Mouse (Mus musculus) embryonic facial prominence, embryonic 13.5 days (tissue): ENCODE data around the gene Pknox2. TPM values are rescaled to one million over a fixed set of nuclear protein-coding genes. Genes with fewer than 3 reads are reported as not detected.

Source experiments
- ATAC-seq: fragments of 200-750 bp; cut with Nextera tagmentation; 2 replicates; pipeline ENCODE4 v1.8.0; 2017; ENCODE audit warnings: low read depth; ENCODE audit not compliant: insufficient number of reproducible peaks, insufficient read depth, low FRiP score, low TSS enrichment
- H3K27ac ChIP-seq: fragments of 300-500 bp; sonication (generic); 2 replicates; pipeline ENCODE4 v1.5.1; 2015; ENCODE audit warnings: moderate library complexity, mild to moderate bottlenecking, inconsistent platforms
- H3K27me3 ChIP-seq: fragments of 300-500 bp; sonication (generic); 2 replicates; pipeline ENCODE4 v1.6.1; 2015; ENCODE audit warnings: mild to moderate bottlenecking, inconsistent platforms
- H3K36me3 ChIP-seq: fragments of 300-500 bp; sonication (generic); 2 replicates; pipeline ENCODE4 v1.6.1; 2015; ENCODE audit warnings: mild to moderate bottlenecking, inconsistent platforms
- H3K4me1 ChIP-seq: fragments of 300-500 bp; sonication (generic); 2 replicates; pipeline ENCODE4 v1.6.1; 2015; ENCODE audit warnings: inconsistent platforms
- H3K4me2 ChIP-seq: fragments of 300-500 bp; sonication (generic); 2 replicates; pipeline ENCODE4 v1.6.1; 2015; ENCODE audit warnings: moderate library complexity, mild to moderate bottlenecking, inconsistent platforms
- H3K4me3 ChIP-seq: fragments of 300-500 bp; sonication (generic); 2 replicates; pipeline ENCODE4 v1.5.1; 2015; ENCODE audit warnings: mild to moderate bottlenecking, inconsistent platforms
- H3K9ac ChIP-seq: fragments of 300-500 bp; sonication (generic); 2 replicates; pipeline ENCODE4 v1.6.1; 2015; ENCODE audit warnings: mild to moderate bottlenecking, inconsistent platforms
- H3K9me3 ChIP-seq: fragments of 300-500 bp; sonication (generic); 2 replicates; pipeline ENCODE4 v1.6.1; 2016; ENCODE audit warnings: inconsistent platforms
- WGBS: fragments of 180-500 bp; shearing (Covaris S2); methylation state at CpG from one replicate; pipeline ENCODE4 v1.1.7; 2015; ENCODE audit warnings: mixed read lengths; 5-methylcytosine and 5-hydroxymethylcytosine counted together
- polyA plus RNA-seq: library from polyadenylated mRNA; unstranded; fragments of >200 nt; fragmentation: Nextera tagmentation; extraction: Ambion mirVana; gene quantifications from 2 replicates; pipeline ENCODE4 v1.2.1, GENCODE M21; 2015

Gene Pknox2
- polyA plus RNA-seq, 1 experiment from 2014 or later: 10.9 TPM

- no peaks in the 10 kb centered on the region for H3K36me3 ChIP-seq
- no peak overlapping the region for H3K9ac ChIP-seq
- ATAC-seq: no peak
- no peaks in the 10 kb centered on the region for H3K9me3 ChIP-seq
- H3K4me2 ChIP-seq: peak overlapping the region; percentile 39; the same call in 1 of the 2 replicates
- H3K4me3 ChIP-seq: no peak overlapping the region
- 57% methylated on average over 4 of the region's 4 CpGs for whole genome bisulfite sequencing
- no peak overlapping the region for H3K27ac ChIP-seq
- H3K4me1 ChIP-seq: peaks cover 13% of the 10 kb centered on the region
- no peaks in the 10 kb centered on the region for H3K27me3 ChIP-seq
Measured at GRCm38 (mm10) chr9:37075903-37076302, 71.3 kb downstream of the Pknox2 start.

- H3K27me3 ChIP-seq: no peaks in the 10 kb centered on the region
- WGBS: 90% methylated on average over 6 of the region's 6 CpGs
Measured at GRCm38 (mm10) chr9:37069391-37070312, 77.6 kb downstream of the Pknox2 start.

GRCm38 (mm10) chr9:37067473-37067830, 79.8 kb downstream of the Pknox2 start:
- no peak overlapping the region for H3K27ac ChIP-seq
- WGBS: 86% methylated on average over 5 of the region's 5 CpGs
- no peak overlapping the region for H3K4me2 ChIP-seq
- ATAC-seq: no peak
- H3K9me3 ChIP-seq: no peaks in the 10 kb centered on the region
- H3K4me1 ChIP-seq: no peaks in the 10 kb centered on the region
- H3K36me3 ChIP-seq: no peaks in the 10 kb centered on the region
- no peaks in the 10 kb centered on the region for H3K27me3 ChIP-seq
- H3K4me3 ChIP-seq: no peak overlapping the region
- no peak overlapping the region for H3K9ac ChIP-seq

More at GRCm38 (mm10) chr9:37069391-37070312, 77.6 kb downstream of the Pknox2 start:
- no peak for ATAC-seq
- Histone ChIP-seq H3K4me1 (no peaks in the 10 kb centered on the region), H3K4me2 (no peak overlapping the region), H3K9me3 (no peaks in the 10 kb centered on the region), H3K27ac (no peak overlapping the region), H3K4me3 (no peak overlapping the region), H3K36me3 (no peaks in the 10 kb centered on the region), H3K9ac (no peak overlapping the region)

- 82% methylated on average over 8 of the region's 8 CpGs for WGBS
Measured at GRCm38 (mm10) chr9:37066732-37067472, 80.3 kb downstream of the Pknox2 start.

GRCm38 (mm10) chr9:37061627-37062026, 85.6 kb downstream of the Pknox2 start:
- Histone ChIP-seq H3K27ac (no peak overlapping the region), H3K9me3 (no peaks in the 10 kb centered on the region), H3K27me3 (no peaks in the 10 kb centered on the region), H3K4me3 (no peak overlapping the region), H3K36me3 (no peaks in the 10 kb centered on the region), H3K9ac (no peak overlapping the region), H3K4me2 (no peak overlapping the region), H3K4me1 (0 out of 2 replicates have a peak, but pooled peaks cover 3% of the 10 kb centered on the region)
- WGBS: 75% methylated on average over 2 of the region's 2 CpGs
- ATAC-seq: no peak

More at GRCm38 (mm10) chr9:37066732-37067472, 80.3 kb downstream of the Pknox2 start:
- Histone ChIP-seq H3K9ac (no peak overlapping the region), H3K4me3 (no peak overlapping the region), H3K36me3 (no peaks in the 10 kb centered on the region), H3K27ac (no peak overlapping the region), H3K4me1 (no peaks in the 10 kb centered on the region), H3K4me2 (no peak overlapping the region), H3K9me3 (no peaks in the 10 kb centered on the region), H3K27me3 (no peaks in the 10 kb centered on the region)
- ATAC-seq: no peak

GRCm38 (mm10) chr9:37054703-37055102, 92.5 kb downstream of the Pknox2 start:
- Histone ChIP-seq H3K27me3 (no peaks in the 10 kb centered on the region), H3K4me2 (peak overlapping the region; percentile 58), H3K9ac (no peak overlapping the region), H3K4me1 (peaks cover 27% of the 10 kb centered on the region), H3K36me3 (no peaks in the 10 kb centered on the region), H3K27ac (peak overlapping the region; percentile 63), H3K4me3 (no peak overlapping the region), H3K9me3 (no peaks in the 10 kb centered on the region)
- no peak; the same call in 1 of the 2 replicates for ATAC-seq
- 23% methylated on average over 5 of the region's 5 CpGs for WGBS

- H3K9ac ChIP-seq: peak overlapping the region; percentile 59; the same call in 1 of the 2 replicates
- peak overlapping the region; percentile 63 for H3K27ac ChIP-seq
- H3K4me3 ChIP-seq: peak overlapping the region; percentile 24
- H3K4me2 ChIP-seq: peak overlapping the region; percentile 58
- peak; percentile 82 for ATAC-seq
- peaks cover 27% of the 10 kb centered on the region for H3K4me1 ChIP-seq
- no peaks in the 10 kb centered on the region for H3K27me3 ChIP-seq
- H3K36me3 ChIP-seq: no peaks in the 10 kb centered on the region
- H3K9me3 ChIP-seq: no peaks in the 10 kb centered on the region
- 13% methylated on average over 21 of the region's 21 CpGs for WGBS
Measured at GRCm38 (mm10) chr9:37053601-37054512, 93.3 kb downstream of the Pknox2 start.

GRCm38 (mm10) chr9:37053041-37053440, 94.2 kb downstream of the Pknox2 start:
- Histone ChIP-seq H3K9me3 (no peaks in the 10 kb centered on the region), H3K4me1 (peaks cover 27% of the 10 kb centered on the region), H3K4me2 (0 out of 2 replicates have a peak overlapping the region, but pooled peaks have one; percentile 58), H3K9ac (no peak overlapping the region), H3K4me3 (no peak overlapping the region), H3K27ac (peak overlapping the region; percentile 63; the same call in 1 of the 2 replicates), H3K27me3 (no peaks in the 10 kb centered on the region), H3K36me3 (no peaks in the 10 kb centered on the region)
- ATAC-seq: no peak
- WGBS: 30% methylated on average over 6 of the region's 6 CpGs

GRCm38 (mm10) chr9:37051669-37052068, 95.5 kb downstream of the Pknox2 start:
- H3K27me3 ChIP-seq: no peaks in the 10 kb centered on the region
- no peak overlapping the region for H3K27ac ChIP-seq
- no peak overlapping the region for H3K4me2 ChIP-seq
- no peaks in the 10 kb centered on the region for H3K9me3 ChIP-seq
- 91% methylated on average over 4 of the region's 4 CpGs for WGBS
- no peak overlapping the region for H3K4me3 ChIP-seq
- H3K36me3 ChIP-seq: no peaks in the 10 kb centered on the region
- H3K4me1 ChIP-seq: peaks cover 32% of the 10 kb centered on the region
- ATAC-seq: no peak
- H3K9ac ChIP-seq: no peak overlapping the region

- no peaks in the 10 kb centered on the region for H3K27me3 ChIP-seq
- no peak overlapping the region for H3K4me3 ChIP-seq
- WGBS: 50% methylated on average over 5 of the region's 5 CpGs
- H3K4me2 ChIP-seq: no peak overlapping the region
- no peak overlapping the region for H3K9ac ChIP-seq
- H3K4me1 ChIP-seq: peaks cover 5% of the 10 kb centered on the region
- no peak for ATAC-seq
- H3K27ac ChIP-seq: no peak overlapping the region
- H3K9me3 ChIP-seq: no peaks in the 10 kb centered on the region
- H3K36me3 ChIP-seq: no peaks in the 10 kb centered on the region
Measured at GRCm38 (mm10) chr9:37047490-37047889, 99.7 kb downstream of the Pknox2 start.

- Histone ChIP-seq H3K4me3 (no peak overlapping the region), H3K27me3 (no peaks in the 10 kb centered on the region), H3K9ac (no peak overlapping the region), H3K9me3 (no peaks in the 10 kb centered on the region), H3K27ac (no peak overlapping the region), H3K4me1 (peaks cover 5% of the 10 kb centered on the region; the same call in 1 of the 2 replicates), H3K4me2 (no peak overlapping the region), H3K36me3 (no peaks in the 10 kb centered on the region)
- 74% methylated on average over 1 of the region's 1 CpGs for WGBS
- no peak for ATAC-seq
Measured at GRCm38 (mm10) chr9:37045875-37046274, 101.3 kb downstream of the Pknox2 start.
